Mouse (Mus musculus) embryonic fibroblast, embryonic 13.5 days (primary cell): Measurements from ENCODE around the gene Moap1. TPM values are rescaled to one million over a fixed set of nuclear protein-coding genes. Genes with fewer than 3 reads are reported as not detected.

Experiments
- H3K27ac ChIP-seq: 2 replicates; pipeline ENCODE4 v1.5.1; 2012; ENCODE audit warnings: low read length, control low read depth, inconsistent platforms; ENCODE audit not compliant: insufficient read depth
- H3K4me1 ChIP-seq: 2 replicates; pipeline ENCODE4 v1.6.1; 2011; ENCODE audit warnings: low read length; ENCODE audit not compliant: control insufficient read depth, insufficient read depth
- H3K4me3 ChIP-seq: 2 replicates; pipeline ENCODE4 v1.5.1; 2011; ENCODE audit warnings: mild to moderate bottlenecking, control low read depth, low read length; ENCODE audit not compliant: insufficient read depth
- CTCF ChIP-seq: IDR thresholded peaks from 2 replicates; pipeline ENCODE4 v1.5.1; 2011; ENCODE audit warnings: mild to moderate bottlenecking, control low read depth, low read length, moderate library complexity, borderline replicate concordance; ENCODE audit not compliant: insufficient read depth
- POLR2A ChIP-seq: IDR thresholded peaks from 2 replicates; pipeline ENCODE4 v1.6.1; 2011; ENCODE audit warnings: low read depth, mild to moderate bottlenecking, control low read depth, low read length, moderate library complexity
- polyA plus RNA-seq: library from polyadenylated mRNA; stranded (reverse); fragments of >200 nt; gene quantifications from 2 replicates; pipeline ENCODE4 v1.2.4, GENCODE M21; 2011; ENCODE audit warnings: low read depth; ENCODE audit not compliant: missing spikeins, insufficient read length

The Moap1 gene
- polyA plus RNA-seq, 1 experiment: 3.3 TPM

DNA sequence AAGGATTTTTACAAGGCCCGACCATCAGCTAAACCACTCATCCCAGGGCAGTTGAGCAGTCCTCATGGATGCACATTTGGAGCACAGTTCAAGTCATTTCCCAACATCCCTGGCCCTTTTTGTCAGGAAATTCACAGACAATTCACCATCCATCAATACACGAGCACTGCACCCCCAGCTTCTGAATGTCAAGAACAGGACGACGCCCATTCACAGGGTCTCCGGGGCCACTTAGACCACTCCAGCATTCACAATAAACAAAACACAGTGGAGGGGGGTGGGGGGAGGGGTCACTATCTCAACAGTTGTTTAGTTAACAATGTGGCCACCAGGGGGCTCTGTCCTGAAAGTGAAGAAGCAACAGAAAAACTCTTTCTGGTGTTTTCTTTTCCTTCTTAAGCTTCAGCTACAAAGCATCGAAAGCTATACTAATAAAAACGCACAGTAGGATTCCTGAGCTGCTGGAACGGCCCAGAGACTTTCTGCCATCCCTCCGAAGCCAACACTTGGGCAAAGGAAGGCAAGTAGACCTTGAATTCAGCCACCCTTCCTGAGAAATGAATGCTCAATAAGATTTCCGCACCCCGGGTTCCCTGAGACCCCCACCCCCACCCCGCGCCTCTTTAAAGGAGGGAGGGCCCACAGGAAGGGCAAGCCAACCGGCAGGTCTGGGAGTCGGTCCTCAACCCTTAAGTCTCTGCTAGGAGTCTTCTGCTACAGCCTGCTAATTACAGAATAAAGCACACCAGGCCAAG is 40.9 kb downstream of the Moap1 start:
- 0 out of 2 replicates have a peak overlapping the region, but pooled peaks have one; percentile 27 for H3K27ac ChIP-seq
- no peaks in the 10 kb centered on the region for H3K4me1 ChIP-seq
- no peak for TF ChIP-seq POLR2A
- no peak for TF ChIP-seq CTCF
- H3K4me3 ChIP-seq: 0 out of 2 replicates have a peak overlapping the region, but pooled peaks have one; percentile 5

DNA sequence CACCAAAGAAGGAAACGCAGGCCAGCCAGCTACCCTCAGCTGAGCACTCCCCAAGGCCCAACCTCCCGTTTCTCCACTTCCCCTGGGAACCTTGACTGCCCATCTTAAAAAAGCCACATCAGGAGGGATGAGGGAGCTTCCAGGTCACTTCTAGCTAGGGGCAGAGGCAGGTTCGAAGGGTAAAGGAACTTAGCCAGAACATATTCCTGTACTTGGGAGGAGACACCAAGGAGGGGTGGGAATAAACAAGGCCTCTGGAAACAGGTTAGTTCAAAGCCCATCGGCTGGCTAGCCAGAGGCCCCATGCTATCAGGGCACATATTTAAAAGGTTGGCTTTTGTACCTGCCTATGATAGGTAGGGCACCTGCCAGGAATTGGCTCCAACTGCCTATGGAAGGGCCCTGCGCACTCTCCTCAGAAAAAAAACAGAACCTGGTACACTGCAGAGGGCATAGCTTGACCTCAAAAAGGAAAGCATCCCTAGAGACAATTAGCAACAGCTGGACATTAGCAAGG is 41.7 kb downstream of the Moap1 start:
- Histone ChIP-seq H3K27ac (no peak overlapping the region), H3K4me3 (no peak overlapping the region), H3K4me1 (no peaks in the 10 kb centered on the region)
- no peak for TF ChIP-seq POLR2A
- no peak for TF ChIP-seq CTCF

DNA sequence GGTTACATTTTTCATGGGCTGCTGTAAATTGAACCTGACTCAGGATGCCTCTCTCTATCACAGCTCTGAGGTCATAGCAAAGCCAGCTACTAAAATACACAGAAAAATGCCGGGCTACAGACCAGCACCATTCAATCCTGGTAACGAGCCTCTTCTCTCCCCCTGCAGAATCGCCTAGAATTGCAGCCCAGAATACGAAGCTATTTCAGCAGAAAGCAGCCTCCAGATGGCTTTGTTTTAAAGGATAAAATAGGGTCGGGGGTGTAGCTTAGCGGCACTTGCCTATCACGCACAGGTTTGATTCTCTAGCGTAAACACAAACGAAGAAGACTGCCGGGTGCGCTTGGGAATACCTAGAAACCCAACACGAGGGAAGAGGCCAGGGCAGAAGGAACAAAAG is 43.0 kb downstream of the Moap1 start:
- Histone ChIP-seq H3K4me1 (no peaks in the 10 kb centered on the region), H3K27ac (no peak overlapping the region), H3K4me3 (no peak overlapping the region)
- no peak for TF ChIP-seq CTCF
- no peak for TF ChIP-seq POLR2A

DNA sequence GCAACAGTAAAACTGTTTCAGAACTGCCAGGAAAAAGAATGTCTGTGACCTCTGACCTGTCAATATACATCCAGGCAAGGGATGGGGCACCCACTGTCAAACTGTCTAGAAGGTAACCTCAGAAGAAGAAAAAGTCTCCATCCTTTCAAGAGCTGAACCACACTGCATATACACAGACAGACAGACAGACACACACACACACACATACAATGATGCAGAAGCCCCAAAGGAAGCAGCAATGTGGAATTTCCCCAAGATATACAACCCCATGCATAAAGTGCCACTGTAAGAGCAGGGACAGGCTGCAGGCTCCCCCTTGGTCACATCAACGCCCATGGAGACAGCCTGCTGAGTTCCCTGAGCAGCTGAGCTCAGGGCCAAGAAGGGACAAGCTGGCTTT is 44.3 kb downstream of the Moap1 start:
- Histone ChIP-seq H3K4me3 (no peak overlapping the region), H3K4me1 (no peaks in the 10 kb centered on the region), H3K27ac (no peak overlapping the region)
- no peak for TF ChIP-seq CTCF
- TF ChIP-seq POLR2A: no peak

DNA sequence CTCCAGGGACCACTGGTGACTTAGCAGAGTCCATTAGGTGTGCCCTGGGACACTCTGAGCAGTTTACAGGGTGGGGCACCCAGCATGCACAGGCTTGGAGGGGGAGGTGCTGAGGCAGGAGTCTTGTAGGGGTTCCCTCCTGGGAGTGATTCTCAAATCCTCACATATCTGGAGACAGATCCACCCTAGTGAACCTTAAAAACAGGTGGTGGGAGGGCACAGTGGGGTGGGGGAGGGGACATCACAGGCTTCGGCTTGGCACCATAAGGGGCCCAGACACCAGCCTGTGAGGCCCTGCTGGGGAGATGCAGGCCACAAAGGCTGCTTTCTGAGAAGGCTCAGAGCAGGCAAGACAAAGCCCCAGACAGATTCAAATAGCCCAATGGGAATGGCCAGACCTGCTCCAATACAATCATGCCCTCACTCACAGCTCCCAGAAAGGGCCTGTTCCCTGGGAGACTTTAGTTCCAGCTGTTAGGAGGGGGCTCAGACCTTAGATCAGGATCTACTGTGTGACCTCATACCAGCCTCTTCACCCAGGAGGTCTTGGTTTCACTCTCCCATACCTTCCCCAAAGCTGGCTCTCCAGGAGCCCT is 45.3 kb downstream of the Moap1 start:
- Histone ChIP-seq H3K4me3 (no peak overlapping the region), H3K27ac (no peak overlapping the region), H3K4me1 (no peaks in the 10 kb centered on the region)
- no peak for TF ChIP-seq POLR2A
- TF ChIP-seq CTCF: no peak

DNA sequence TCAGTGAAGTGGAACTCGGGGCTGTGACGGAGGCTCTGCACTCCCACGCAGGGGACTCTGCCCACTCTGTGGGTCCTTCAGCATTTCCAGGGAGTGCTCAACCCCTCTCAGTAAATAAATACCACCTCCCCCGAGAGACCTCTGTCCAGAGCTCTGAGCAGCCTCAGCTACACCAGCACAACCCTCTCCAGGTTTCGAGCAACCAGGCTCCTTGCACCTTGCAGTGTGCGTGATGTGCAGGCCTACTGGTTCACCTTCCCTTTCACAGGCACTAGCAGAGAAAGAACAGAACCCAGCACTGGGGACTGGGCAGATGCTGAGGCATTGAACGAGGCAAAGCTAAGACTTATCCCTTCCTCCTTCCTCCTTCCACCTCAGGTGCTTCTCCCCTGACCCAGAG is 46.1 kb downstream of the Moap1 start:
- TF ChIP-seq CTCF (no peak), POLR2A (no peak)
- Histone ChIP-seq H3K27ac (no peak overlapping the region), H3K4me1 (no peaks in the 10 kb centered on the region)

DNA sequence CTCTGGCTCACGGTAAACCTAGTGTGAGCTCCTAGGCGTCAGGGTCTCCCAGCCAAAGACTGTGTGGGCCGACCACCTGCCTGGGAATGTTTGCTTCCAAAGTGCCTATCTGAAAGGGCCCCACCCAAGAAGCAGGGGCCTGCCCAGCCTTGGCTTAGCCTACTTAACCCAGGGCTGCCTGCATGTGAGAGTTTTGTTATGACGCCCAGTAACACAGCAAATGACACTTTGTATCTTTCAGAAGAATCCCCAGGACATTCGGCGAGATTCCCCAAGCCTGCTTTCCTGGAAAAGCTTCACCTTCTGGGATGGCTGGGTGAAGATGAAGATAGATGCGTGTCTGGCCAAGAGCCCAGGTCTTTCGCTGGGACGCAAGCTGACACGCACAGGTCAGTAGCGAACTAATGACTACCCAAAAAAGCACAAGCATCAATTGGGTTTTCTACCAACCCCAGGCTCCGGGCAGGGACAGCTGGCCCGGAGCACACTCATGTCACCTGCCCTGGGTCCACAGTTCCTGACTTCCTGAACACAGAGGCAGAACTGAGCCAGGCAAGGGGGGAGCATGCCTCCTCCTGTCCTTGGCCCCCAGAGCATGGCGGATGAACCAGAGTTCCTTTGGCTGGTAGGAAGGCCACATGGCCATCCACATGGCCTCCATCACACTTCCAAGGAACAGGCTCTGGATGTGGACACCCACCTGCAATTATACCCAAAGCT is 46.7 kb downstream of the Moap1 start:
- TF ChIP-seq CTCF (no peak), POLR2A (no peak)

More for the DNA sequence above, 46.1 kb downstream of the Moap1 start:
- H3K4me3 ChIP-seq: no peak overlapping the region

DNA sequence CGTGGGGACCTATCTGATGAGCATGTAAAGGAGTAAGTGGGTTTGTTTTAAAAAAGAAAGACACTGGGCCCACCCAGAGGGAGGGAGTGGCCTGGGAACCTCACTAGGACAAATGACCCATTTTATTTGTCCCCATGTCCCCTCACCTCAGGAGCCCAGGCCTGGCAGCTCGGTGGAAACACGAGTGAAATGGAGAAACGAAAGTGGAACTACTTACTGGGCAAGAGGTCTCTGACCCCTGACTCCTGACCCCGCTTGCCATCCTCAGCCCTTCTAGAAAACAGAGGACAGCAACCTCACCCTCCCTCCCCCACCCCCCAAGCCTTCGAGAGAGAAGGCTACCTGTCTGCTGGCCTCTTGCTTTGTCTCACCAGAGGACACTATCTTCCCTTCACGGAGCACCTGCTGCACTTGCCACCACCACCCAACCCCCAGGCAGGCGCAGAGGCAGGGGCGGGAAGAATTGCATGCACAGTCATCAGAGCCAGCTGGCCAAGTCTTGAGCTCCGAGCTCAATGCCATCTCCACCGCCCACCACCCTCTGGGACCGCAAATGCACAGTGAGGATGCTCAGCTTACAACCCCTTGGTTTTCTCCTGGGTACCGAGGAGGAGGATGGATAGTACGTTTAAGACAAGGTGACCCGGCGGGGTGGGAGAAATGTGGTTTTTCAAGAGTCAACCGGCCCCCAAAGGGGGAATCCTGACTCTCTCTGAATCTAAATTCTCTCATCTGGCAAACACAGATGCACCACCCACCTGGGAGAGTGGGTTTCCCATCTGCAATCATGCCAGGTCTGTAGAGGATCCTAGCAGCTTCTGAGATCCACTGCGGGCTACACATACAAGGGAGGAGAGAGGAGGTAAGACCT is 47.9 kb downstream of the Moap1 start:
- TF ChIP-seq CTCF (no peak), POLR2A (no peak)
- H3K4me3 ChIP-seq: no peak overlapping the region
- no peaks in the 10 kb centered on the region for H3K4me1 ChIP-seq
- H3K27ac ChIP-seq: no peak overlapping the region

More for the DNA sequence above, 46.7 kb downstream of the Moap1 start:
- H3K4me3 ChIP-seq: no peak overlapping the region
- no peaks in the 10 kb centered on the region for H3K4me1 ChIP-seq
- no peak overlapping the region for H3K27ac ChIP-seq

Other genes starting within 250 kb of the Moap1 start
- not detected in 2 replicates for gene Chga, start 188.7 kb downstream of the Moap1 start, polyA plus RNA-seq
- gene Itpk1, start 38.7 kb downstream of the Moap1 start, polyA plus RNA-seq: 2.7 and 5.0 TPM in 2 replicates
- gene Tmem251, start 101 bp upstream of the Moap1 start, polyA plus RNA-seq: 4.8 and 5.0 TPM in 2 replicates
- not detected in 2 replicates for gene Gm28051, start 14.1 kb upstream of the Moap1 start, polyA plus RNA-seq
- 5.4 and 7.0 TPM in 2 replicates for gene Gon7, start 14.1 kb upstream of the Moap1 start, polyA plus RNA-seq
- 28.8 and 35.5 TPM in 2 replicates for gene Ubr7, start 14.3 kb upstream of the Moap1 start, polyA plus RNA-seq
- 10.3 and 15.9 TPM in 2 replicates for gene Gm20604, start 15.0 kb upstream of the Moap1 start, polyA plus RNA-seq
- 53.2 and 55.2 TPM in 2 replicates for gene Btbd7, start 134.8 kb upstream of the Moap1 start, polyA plus RNA-seq
- not detected in 2 replicates for gene Cox8c, start 155.7 kb upstream of the Moap1 start, polyA plus RNA-seq
- not detected in 2 replicates for gene Unc79, start 205.2 kb upstream of the Moap1 start, polyA plus RNA-seq